Mouse (Mus musculus) kidney, adult 8-10 months (tissue): ENCODE data around the gene Kcnj10.
A peak's percentile ranks its signal among the peaks of the same experiment; 100 is the strongest.

Experiments used
- DNase-seq, 2 experiments: peaks; one replicate each; pipeline ENCODE4 v3.0.0; 2022

The Kcnj10 gene

DNA sequence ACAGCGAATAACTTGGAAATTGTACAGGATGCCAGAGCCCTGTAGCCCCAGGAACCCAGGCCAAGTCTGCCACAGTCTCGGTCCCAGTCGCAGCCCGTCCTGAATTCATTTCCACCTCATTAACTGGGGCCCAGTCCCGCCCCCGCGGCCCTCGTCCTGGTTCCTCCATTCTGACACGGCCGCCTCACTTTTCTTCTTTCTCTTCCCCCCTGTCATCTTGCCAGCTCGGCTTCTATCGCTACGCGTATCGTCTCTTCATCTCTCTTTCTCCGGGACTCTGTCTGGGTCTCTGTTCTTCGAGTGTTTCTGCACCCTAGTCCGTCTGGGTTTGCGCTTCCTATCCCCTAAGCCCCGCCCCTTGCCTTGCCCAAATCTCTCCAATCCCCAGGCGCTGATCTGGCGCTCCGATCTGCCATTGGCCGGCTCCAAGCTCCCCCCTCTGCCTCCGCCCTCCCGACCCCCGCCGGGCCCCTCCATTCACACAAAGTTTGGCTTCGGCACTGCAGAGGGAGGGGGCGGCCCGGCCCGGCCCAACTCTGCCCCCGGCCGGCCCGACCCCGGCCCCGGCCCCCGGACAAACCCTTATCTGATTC lies at the start of gene Kcnj10:
Kcnj10 (plus strand) TSS at position 482 of the 593 bp plus-strand sequence.
- DNase-seq = peak; percentile 74

DNA sequence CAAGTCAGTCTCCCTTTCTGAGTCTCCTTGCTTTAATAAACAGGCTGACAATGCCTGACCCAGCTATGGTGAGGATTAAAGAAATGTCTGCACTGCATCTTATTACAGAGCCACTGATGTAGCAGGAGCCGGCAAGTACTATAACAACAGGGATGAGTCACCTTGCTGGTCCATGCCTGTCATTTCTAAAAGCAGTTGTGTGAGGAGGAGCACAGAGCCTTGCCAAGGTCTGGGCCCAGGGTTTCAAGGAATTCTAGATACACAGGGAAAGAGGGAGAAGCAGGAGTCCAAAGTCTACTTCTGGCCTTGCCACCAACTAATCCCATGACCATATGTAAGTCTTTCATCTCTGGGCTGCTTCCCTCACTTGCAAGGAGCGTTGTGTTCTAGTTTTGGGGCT lies 48.1 kb upstream of the Kcnj10 start:
- no peak for DNase-seq

DNA sequence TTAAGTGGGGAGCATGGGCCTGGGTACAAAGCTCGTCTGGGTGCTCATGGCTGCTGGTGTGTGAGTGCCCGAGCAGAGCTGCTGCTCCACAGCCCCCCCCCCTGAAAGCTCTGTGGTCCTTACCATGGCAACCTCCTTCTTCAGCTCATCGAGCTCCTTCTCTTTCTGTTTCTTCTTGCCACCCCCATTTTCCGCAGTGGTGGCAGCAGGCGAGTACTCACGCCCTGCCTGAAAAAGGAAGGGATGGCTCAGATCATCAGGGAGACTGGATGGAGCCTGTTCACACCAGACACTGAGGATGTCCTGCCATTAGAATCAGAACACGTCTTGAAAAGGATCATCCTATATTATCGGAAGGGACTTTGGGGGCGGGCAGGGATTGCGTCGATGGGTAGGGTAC lies 47.6 kb upstream of the Kcnj10 start:
- DNase-seq = no peak

DNA sequence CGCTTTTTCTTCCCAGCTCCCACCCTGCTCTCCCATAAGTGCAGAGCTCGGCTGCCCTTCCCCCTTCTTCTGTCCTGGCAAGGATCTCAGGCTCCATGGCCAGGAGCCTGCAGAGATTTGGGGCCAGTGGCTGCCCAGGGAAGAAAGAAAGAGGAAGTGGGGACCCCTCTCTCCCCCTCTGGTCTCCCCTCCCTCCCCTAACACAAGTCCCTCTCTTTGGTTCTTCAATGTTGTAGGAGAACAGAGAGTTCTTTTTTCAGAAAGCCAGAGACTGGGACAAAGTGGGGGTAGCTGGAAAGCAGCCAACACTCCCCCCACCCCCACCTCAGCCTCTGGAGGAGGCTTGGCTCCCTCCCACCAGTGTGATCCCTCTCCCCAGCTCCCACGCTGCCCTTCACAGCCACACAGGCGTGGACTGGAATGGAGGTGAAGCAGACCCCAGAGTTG lies 45.2 kb upstream of the Kcnj10 start:
- DNase-seq = no peak

DNA sequence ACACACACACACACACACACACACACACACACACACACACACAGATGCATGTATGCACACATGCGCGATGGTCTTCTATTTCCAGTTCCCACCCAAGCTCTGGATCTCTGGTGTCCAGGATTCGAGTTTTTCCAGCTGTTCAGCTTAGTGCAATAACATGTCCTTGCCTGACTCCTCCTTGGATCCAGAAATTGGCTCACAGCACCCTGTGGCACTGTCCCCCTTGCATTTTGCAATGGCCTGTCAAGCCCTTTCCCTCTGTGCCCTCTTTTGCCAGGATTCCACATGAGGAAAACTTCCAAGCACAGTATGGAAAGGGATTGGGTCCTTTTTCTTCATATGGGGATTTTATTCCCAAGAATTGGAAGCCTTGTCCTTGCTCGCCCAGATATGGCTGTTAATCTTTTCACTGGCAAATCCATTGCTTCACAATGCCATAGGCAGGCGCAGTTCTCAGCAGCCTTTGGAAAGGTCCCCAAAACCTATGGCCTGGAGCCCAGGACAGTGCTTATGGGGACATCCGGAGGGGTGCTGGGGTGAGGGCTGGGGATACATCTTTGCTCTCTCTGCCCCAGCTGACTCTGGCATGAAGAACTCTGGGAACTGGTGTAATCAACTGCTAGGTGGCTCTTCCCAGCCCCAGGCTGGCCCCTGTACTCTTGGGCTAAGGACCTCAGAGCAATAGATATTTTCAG lies 44.0 kb upstream of the Kcnj10 start:
- no peak for DNase-seq

DNA sequence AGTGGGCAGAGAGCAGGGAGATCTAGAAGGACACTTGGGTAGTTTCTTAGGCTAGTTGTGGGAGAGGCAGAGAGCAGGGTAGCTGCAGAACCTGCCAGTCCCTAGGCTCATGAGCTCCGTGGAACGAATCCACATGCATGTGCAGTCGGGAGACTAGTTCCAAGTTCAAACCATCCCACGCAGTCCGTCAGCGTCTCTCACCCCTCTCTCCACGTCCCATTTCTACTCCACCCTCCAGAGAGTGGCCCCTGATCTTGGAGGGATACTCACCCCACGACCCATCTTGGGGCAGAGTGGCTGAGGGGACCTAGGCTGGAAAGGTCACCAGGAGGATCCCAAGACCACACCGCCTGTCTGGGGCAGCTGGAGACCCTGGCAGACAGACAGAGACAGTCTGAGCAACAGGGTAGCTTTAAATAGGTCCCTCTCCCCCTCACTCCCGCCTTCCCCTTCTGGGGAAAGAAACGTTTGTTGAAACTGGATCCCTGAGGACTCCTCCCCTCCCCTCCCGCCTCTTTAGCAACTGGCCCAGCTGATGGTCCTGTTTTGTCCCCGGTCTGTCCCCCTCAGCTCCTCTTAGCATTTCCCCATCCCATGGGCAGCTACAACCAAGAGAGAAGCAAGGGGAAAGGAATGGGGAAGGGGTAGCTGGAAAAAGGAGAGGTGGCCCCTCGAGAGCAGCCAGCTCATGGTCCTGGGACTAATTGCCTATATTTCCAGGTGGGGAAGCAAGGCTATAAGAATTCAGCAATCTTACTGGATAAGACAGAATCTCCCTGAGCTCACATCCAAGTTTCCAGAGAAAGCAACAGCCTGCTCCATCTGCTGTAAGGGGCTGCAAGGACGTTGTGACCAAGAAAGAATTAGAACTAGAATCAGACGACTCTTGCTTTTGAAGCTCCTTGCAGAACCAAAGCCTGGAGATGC lies 43.1 kb upstream of the Kcnj10 start, which contains the start of gene Atp1a2:
Atp1a2 (minus strand) TSS at position 454 of the 927 bp plus-strand sequence.
- no peak for DNase-seq

DNA sequence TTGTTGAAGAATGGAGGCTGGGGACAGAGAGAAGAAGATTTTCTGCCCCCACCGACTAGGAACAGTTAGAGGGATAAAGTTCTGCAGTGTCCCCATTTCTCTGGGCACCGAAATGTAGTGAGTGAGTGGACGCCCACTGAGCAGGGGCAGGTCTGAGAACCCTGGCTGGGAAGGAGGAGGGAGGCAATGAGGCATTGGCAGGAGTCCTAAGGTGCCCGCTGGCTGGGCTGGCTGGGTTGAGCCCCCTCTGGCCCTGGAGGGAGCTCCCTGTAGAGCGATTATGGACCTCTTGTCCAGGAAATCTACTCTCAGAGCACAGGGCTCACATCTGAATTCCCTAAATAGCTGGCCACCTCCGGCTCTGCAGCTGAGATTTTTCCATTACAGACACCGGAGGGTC lies 41.5 kb upstream of the Kcnj10 start:
- no peak for DNase-seq

DNA sequence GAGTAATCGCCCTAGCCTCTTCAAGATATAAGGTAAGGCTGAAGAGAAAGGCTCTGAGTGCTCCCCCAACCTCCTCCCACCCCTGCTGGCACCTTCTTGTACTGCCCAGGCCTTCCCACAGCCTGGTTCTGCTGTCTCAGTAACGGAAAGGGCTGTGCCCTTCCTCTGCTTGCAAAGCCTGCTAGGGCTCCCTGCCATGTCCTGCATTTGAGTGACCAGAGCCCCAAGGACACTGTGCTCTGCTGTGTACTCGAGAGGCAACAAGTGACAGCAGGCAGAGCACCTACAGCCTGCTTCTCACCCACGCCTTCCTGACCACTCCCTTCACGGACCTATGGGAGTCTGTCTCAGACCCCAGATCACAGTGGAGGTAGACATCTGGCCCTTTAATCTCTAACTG lies 40.8 kb upstream of the Kcnj10 start:
- DNase-seq = no peak

DNA sequence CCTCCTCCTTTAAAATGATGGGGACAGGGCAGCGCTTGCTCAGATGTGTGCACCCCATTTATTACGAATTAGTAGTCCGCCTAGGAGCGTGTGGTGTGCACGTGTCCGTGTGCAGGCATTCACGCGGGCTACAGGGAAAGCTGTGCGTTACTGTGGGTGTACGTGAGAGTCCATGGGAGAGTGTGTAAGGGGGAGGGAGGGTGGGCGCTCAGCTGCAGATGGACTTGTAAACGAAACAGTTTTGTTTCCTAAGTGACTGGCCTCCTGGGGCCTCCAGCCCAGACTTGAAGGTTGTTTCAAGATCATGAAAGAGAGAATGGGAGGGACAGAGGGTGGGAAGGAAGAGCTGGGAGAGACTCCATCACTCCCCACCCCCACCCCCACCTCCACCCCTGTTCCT lies 39.8 kb upstream of the Kcnj10 start:
- DNase-seq = no peak

DNA sequence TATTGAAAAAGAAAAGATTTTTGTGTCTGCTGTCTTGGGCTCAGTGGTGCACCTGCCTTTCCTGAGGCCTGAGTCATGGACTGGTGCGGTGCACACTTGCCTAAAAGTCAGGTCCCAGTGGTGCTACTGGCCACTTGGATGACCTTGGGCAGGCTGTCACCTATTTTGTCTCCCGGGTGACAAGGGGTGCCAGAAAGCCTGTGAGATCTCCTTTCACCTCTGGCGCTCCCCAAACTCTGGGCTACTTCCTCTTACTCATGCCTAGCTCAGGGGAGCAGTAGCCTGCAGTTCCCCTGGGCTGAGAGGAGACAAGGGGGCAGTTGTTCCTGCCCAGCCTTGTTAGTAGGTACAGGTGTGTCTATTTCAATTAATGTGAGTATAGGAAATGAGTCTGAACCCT lies 38.7 kb upstream of the Kcnj10 start:
- DNase-seq = no peak

DNA sequence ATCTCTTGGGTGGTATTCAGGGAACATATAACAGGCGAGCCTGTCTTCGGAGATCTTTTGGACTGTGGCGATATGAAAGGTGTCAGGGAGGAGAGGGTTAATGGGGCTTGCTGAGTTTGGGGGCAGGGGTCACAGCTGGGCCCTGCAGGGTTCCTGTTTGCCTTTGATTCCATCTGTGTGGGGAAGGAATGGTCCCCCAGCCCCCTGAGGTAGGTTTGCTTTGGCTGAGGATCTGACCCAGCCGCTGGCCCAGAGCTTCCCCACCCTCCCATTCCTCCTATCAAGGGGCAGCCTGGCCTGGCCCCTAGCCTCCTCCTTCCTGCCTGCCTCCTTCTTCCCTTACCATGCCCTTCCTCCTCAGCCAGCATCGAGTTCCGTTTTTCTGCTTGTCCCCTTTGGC lies 38.2 kb upstream of the Kcnj10 start:
- DNase-seq = no peak

DNA sequence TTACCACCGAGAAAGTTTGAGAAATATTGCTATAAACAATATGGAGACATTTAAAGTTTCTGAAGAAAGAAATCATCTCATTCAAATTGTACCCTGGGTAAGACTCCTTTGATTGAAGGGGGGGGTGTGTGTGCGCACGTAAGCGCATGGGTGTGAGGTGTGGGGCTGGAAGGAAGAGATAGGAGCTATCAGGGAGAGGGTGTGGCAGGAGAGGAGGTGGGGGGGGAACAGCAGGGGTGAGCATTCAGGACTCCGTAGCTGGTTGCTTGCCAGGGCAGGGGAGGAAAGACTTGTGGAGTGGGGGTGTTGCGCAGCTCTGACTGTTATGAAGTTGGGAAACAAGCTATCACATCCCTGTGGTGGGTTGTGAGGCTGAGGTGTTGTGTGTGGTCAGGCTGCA lies 36.6 kb upstream of the Kcnj10 start:
- DNase-seq = no peak

DNA sequence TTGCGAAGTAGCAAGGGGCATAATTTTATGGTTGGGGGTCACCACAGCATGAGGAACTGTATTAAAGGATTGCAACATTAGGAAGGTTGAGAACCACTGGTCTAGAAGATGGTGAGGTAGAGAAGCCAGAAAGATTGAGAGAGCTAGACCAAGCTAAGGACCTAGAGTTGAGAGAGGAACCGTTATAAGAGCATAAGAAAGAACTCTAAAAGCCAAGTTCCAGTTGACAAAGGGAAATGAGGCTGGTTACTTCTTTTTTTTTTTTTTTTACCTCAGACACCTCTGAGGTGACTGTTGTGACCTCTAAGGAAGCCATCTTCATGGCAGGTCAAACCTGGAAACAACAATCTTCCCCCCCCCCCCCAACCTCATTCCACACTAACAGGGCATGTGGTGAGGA lies 35.9 kb upstream of the Kcnj10 start:
- DNase-seq = no peak

DNA sequence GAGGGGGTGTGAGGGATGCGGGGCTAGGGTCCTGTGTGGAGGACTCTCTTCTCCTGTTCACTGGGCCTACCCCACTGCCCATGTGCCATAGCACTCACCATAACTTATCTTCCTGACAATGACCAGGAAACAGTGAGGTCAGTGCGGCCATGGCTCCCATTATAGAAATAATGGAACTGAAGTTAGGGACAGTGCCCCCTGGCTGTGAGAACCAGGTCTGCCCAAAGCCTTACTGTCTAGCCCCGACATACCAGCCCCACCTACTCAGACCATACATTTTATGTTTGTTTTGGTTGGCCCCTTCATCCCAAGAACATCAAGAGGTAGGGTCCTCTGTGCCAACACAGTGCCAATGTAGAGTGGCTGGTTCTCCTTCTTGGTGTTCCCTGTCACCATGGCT lies 35.4 kb upstream of the Kcnj10 start:
- DNase-seq = no peak

DNA sequence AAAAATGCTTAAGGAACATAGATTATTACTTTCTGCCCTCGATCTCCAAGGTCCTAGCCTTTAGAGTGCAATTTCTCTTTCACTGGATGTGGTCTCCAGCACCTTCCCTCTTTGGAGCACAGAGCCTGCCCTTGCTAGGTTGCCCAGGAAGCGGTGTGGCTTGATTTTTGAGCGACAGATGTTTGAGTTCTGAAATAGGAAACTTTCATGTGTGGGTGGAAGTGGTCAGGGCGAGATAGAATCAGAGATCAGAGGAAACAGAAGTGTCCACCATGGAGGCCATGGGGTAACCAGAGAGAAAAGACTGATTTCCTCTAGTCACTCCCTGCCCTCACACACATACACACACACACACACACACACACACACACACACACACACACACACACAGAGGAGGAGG lies 34.8 kb upstream of the Kcnj10 start:
- DNase-seq = no peak

DNA sequence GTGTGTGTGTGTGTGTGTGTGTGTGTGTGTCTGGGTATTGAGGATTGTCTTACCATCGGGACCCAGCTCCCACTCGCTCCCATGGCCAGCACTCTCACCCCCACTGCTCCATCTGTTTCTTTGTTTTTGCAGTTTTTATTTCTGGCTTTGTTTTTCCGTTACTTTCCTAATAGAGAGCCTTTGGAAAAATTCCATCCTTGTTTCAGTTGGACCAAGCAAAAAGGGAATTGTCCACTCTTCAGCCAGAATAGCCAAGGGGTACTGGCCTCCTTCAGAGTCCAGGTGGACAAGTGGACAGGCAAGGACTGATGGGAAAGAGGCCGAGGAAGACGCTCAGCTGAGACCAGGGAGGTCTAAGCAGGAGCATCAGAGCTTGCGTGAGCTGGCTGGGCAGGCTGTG lies 34.1 kb upstream of the Kcnj10 start:
- no peak for DNase-seq

DNA sequence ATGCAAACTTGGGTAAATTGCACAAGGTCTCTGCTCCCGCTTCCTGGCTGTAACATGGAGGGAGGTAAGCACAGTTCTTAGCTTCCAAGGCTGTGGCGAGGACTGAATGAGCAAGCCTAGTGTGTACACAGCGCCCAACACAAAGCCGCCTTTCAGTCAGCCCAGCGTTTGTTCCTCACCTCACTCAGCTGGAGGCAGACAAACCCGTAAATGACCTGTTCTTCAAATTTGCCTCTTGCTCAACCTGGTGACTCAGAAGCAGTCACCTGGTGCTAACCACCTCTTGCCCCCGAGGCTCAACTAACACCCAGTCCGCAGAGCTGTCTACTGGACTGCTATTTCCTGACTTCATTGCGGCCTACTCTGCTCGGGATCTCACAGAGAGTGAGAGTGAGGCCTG lies 33.1 kb upstream of the Kcnj10 start:
- DNase-seq = no peak

DNA sequence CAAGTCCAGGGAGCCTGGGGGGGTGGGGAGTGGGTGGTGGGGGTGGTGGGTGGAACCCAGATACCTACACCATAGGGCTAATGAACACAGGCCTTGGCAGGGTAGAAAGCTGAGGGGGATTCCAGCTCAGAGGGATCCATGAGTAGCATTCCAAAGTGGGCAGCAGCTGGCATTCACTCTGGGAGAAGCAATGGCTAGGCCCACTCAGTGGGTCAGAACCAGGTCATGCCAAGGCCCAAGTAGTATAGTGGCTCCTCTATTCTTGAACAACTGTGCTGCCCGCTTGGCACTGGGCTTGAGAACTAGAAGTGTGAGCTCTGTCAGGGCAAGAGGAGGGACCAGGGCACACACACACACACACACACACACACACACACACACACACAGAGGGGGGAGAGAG lies 32.6 kb upstream of the Kcnj10 start:
- DNase-seq = no peak

DNA sequence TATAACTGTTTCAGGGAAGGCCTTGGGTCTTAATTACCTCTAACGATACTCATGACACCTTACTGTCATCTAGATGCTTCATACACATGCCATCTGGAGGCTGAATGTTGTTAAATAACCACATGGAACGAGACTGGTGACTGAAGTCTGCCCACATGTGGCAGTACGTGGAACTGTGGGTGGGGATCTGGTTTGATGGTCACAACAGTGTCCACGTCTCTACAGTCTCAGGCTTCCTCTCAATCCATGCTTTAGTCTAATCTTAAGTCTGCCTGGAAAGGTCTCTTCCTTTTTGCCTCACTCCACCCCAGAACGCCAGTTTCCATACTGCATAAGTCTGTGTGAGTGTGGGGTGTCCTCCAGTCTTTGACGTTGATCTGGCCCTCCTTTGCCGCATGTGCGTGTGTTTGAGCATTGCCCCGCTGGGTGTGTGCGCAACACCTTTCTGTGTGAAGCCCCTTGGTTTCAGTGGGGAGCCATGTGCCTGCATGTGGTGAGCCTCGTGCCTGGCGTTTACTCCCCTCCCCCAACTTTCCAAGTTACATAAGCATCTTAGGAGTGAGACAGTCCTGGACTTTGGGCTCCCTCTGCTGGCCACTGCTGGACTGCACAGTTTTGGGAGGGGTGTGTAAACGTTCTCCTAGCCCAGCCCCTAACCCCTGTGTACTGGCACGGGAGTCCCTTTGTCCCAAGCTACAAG lies 31.2 kb upstream of the Kcnj10 start:
- DNase-seq = peak; percentile 92 to 94

DNA sequence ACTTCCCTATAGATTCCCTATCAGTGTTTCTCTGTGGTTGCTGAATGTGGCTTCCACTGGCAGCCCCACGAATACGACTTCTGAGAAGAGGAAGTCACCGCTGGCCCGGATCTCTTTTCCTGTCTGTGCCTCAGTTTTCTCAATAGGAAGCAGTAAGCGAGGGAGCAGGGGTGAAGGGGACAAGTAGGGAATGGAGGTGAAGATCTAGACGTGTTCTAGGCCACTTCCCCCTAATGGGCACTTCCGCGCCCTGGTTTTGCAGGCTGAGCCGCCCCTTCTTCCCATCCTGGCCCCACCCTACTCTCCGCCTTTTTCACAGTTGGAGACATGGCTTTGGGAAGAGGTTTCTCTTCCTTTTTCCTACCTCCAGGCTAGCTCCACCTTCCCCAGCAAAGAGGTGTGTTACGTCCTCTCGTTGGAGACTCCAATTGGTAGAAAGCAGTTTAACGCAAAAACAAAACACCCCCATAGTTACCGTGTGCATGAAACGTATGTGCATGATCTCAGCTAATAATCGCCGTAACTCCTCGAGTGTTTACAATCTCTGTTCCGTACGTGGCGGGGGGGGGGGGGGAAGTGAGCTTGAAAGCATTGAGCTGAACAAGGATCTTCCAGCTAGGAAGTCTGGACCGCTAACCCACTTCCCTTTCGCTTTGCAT lies 29.6 kb upstream of the Kcnj10 start:
- peak; percentile 77 to 87 for DNase-seq

DNA sequence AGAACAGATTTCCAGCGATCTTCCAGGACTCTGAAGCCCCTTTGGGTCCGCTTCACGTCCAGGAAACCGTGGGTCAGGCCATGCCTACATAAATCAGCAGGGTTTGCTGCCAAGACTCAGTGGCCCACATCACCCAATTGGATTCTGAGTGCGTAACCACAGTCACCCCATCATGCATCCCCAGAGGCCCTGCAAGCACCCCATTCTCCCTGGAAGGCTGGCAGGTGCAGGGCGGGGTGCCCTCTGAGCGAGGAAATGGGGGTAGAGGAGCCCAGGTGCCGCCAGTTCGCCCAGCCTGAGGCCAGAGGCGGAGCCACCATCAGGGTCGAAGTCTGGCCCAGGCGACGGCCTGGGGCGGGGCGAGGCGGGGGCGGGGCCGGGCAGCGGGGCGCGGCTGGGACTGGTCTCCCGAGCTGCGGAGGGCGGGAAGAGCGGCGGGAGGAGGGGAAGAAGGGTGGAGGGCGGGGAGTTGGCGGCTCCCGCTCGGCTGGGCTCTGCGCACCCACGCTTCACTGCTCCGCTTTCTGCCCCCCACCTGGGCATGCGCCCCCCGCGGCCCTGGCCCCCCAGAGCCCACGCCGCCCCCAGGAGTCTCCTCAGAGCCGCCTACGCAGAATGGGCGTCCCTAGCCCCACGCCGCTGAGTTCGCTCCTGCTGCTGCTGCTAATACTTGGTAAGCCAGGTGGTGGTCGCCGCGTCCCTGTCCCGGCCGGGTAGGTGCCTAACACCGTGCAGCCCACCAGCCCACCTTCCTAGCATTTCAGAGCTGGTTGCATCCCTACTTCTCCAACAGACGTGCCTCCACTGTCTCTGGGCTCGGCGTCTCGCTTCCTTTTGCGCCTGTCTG lies 28.9 kb upstream of the Kcnj10 start:
- DNase-seq = peak; percentile 89 to 90
